Mouse (Mus musculus) limb, embryonic 13.5 days (tissue): ENCODE data around the gene Cyb561d1. TPM values are rescaled to one million over a fixed set of nuclear protein-coding genes. Genes with fewer than 3 reads are reported as not detected.

ENCODE experiments used
- ATAC-seq: fragments of 200-750 bp; cut with Nextera tagmentation; 2 replicates; pipeline ENCODE4 v1.8.0; 2017; ENCODE audit warnings: low read depth, moderate number of reproducible peaks, moderate TSS enrichment; ENCODE audit not compliant: low FRiP score
- H3K27ac ChIP-seq: fragments of 300-500 bp; sonication (generic); 2 replicates; pipeline ENCODE4 v1.5.1; 2015; ENCODE audit warnings: inconsistent platforms, mild to moderate bottlenecking, moderate library complexity
- H3K27me3 ChIP-seq: fragments of 300-500 bp; sonication (generic); 2 replicates; pipeline ENCODE4 v1.6.1; 2015; ENCODE audit warnings: mild to moderate bottlenecking, inconsistent platforms
- H3K36me3 ChIP-seq: fragments of 300-500 bp; sonication (generic); 2 replicates; pipeline ENCODE4 v1.6.1; 2015; ENCODE audit warnings: inconsistent platforms, mild to moderate bottlenecking, moderate library complexity
- H3K4me1 ChIP-seq: fragments of 300-500 bp; sonication (generic); 2 replicates; pipeline ENCODE4 v1.6.1; 2015; ENCODE audit warnings: inconsistent platforms
- H3K4me2 ChIP-seq: fragments of 300-500 bp; sonication (generic); replicated peaks from 2 replicates; pipeline ENCODE4 v1.6.1; 2015; ENCODE audit warnings: inconsistent platforms, mild to moderate bottlenecking, moderate library complexity
- H3K4me3 ChIP-seq: fragments of 300-500 bp; sonication (generic); 2 replicates; pipeline ENCODE4 v1.5.1; 2015; ENCODE audit warnings: moderate library complexity, mild to moderate bottlenecking, inconsistent platforms
- H3K9ac ChIP-seq: fragments of 300-500 bp; sonication (generic); 2 replicates; pipeline ENCODE4 v1.6.1; 2015; ENCODE audit warnings: mild to moderate bottlenecking, inconsistent platforms
- H3K9me3 ChIP-seq: fragments of 300-500 bp; sonication (generic); 2 replicates; pipeline ENCODE4 v1.6.1; 2016; ENCODE audit warnings: inconsistent platforms
- WGBS: fragments of 180-500 bp; shearing (Covaris S2); methylation state at CpG from one replicate; pipeline ENCODE4 v1.1.7; 2015; 5-methylcytosine and 5-hydroxymethylcytosine counted together
- polyA plus RNA-seq: library from polyadenylated mRNA; unstranded; fragments of >200 nt; fragmentation: Nextera tagmentation; extraction: Ambion mirVana; gene quantifications from 2 replicates; pipeline ENCODE4 v1.2.1, GENCODE M21; 2015

The Cyb561d1 gene
- polyA plus RNA-seq, 1 experiment from 2014 or later: 1.8 TPM

- 47% methylated on average over 2 of the region's 2 CpGs for WGBS
- H3K4me1 ChIP-seq: peaks cover 12% of the 10 kb centered on the region
- H3K9ac ChIP-seq: no peak overlapping the region
- no peak overlapping the region for H3K27ac ChIP-seq
- peaks cover 3% of the 10 kb centered on the region; the same call in 1 of the 2 replicates for H3K27me3 ChIP-seq
- H3K9me3 ChIP-seq: no peaks in the 10 kb centered on the region; the same call in 1 of the 2 replicates
- ATAC-seq: no peak
- H3K36me3 ChIP-seq: no peaks in the 10 kb centered on the region
- H3K4me2 ChIP-seq: no peak overlapping the region
- H3K4me3 ChIP-seq: no peak overlapping the region
Observed at GRCm38 (mm10) chr3:108180514-108180913, 20.5 kb downstream of the Cyb561d1 start.

DNA sequence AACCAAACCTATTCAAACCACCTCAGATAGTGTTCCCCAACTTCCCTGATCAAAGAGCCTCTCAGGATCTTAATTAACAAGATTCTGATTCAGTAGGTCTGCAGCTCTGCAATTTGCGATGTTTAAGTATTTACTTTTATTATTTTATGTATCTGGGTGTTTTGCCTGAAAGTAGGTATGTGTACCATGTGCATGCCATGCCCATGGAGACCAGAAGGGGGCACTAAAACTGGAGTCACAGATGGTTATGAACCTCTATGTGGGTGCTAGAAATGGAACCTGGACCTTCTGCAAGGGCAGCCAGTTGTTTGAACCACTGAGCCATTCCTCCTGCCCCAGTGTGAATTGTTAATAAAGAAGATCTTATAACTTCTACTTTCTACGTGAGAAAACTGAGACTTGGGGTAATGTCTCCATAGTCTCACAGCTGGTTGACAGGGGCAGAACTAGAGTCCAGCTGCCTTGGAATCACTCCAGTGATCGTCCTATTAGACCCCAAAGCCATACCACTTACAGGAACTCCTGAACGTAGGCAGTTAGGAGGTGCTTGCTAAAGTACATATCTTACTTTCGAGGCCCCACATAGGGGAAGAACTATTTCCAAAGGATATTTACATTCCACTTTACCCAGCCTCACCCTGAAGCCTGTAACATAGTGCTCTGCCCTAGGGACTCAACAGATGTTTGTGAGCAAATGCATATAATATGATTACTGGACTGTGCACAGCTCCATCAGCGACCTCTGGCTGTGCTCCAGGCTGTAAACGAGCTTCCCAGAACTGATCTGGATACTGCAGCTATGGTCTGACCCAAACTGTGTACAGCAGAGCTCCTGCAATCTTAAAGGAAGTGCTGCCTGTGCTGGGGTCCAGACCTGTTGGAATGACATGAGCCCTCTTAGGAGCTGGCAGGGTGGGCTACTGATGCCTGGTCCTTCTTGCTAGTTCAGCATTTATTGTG is 22.0 kb downstream of the Cyb561d1 start:
- Histone ChIP-seq H3K4me3 (no peak overlapping the region), H3K36me3 (no peaks in the 10 kb centered on the region), H3K9ac (no peak overlapping the region), H3K27ac (no peak overlapping the region), H3K4me1 (peaks cover 24% of the 10 kb centered on the region), H3K27me3 (no peaks in the 10 kb centered on the region), H3K4me2 (no peak overlapping the region), H3K9me3 (no peaks in the 10 kb centered on the region; the same call in 1 of the 2 replicates)
- 57% methylated on average over 7 of the region's 7 CpGs for WGBS
- ATAC-seq: peak; percentile 75; the same call in 1 of the 2 replicates

DNA sequence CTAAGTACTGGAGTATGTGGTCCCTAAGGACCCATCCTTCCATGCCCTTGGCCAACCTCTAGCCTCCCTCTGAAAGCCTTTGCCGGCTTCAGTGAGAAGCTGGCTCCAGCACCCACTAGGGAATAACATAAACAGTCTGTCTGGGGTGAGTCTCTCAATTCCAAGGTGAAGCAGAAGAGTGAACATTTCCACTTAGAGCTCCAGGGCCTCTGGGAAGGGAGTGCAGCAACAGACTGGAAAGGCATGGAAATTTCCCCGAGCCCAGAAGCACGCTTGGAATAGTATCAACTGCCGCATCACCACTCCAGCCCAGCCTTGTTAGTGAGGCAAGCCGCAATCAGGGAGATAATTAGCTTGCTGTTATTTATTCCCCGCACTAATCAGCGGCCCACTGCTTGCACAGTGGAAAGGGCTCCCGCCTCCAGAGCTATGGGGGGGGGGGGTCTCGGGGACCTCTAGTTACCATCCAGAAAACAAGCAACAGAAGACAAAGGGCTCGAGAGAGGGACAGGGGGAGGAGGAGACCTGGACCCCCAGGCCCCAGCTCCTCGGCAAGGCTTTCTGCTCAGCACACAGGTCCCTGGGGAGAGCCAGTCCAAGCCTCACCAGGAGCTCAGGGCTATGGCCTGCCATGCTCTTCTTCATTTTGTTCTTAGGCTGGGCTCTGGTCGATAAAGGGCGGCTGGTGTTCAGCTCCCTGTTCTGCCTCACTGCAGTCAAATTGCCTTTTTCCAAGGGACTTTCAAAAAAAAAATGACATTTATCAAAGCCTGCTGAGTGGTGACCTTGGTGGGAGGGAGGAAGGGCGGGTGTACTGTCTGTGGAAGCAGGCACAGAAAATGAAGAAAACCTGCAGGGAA is 26.1 kb downstream of the Cyb561d1 start:
- ATAC-seq: peak; percentile 68
- WGBS: 28% methylated on average over 14 of the region's 14 CpGs
- Histone ChIP-seq H3K27me3 (no peaks in the 10 kb centered on the region), H3K27ac (peak overlapping the region; percentile 33; the same call in 1 of the 2 replicates), H3K9ac (0 out of 2 replicates have a peak overlapping the region, but pooled peaks have one; percentile 43), H3K4me3 (no peak overlapping the region), H3K4me1 (peaks cover 24% of the 10 kb centered on the region), H3K9me3 (no peaks in the 10 kb centered on the region; the same call in 1 of the 2 replicates), H3K4me2 (peak overlapping the region; percentile 39), H3K36me3 (no peaks in the 10 kb centered on the region)

DNA sequence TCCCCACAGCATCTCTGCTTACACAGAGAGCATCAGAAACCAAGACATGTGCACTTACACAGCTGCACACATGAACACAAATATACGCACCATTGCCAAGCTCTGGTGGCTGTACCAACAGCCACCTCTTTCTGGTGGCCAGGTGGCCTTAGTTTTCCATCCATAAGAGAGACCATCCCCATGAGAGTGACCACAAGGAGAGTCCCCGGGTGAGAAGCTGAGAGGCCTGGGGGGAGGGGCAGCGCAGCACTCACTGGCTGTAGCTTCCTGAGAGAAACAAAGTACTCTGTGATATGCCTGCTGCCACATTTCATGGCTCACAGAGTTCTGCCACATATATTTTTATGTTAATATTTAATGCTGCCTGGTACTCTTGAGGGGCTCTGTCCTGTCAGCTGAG is 31.8 kb downstream of the Cyb561d1 start:
- Histone ChIP-seq H3K27me3 (no peaks in the 10 kb centered on the region), H3K4me1 (peaks cover 48% of the 10 kb centered on the region), H3K4me3 (no peak overlapping the region), H3K9me3 (no peaks in the 10 kb centered on the region), H3K36me3 (no peaks in the 10 kb centered on the region), H3K9ac (no peak overlapping the region), H3K27ac (no peak overlapping the region), H3K4me2 (no peak overlapping the region)
- ATAC-seq: no peak
- 29% methylated on average over 3 of the region's 3 CpGs for WGBS

- Histone ChIP-seq H3K4me3 (no peak overlapping the region), H3K27me3 (no peaks in the 10 kb centered on the region), H3K4me1 (peaks cover 48% of the 10 kb centered on the region), H3K36me3 (no peaks in the 10 kb centered on the region), H3K9me3 (no peaks in the 10 kb centered on the region), H3K4me2 (no peak overlapping the region), H3K9ac (peak overlapping the region; percentile 31), H3K27ac (peak overlapping the region; percentile 85)
- WGBS: 24% methylated on average over 14 of the region's 14 CpGs
- ATAC-seq: no peak
Observed at GRCm38 (mm10) chr3:108167499-108167898, 33.5 kb downstream of the Cyb561d1 start.

DNA sequence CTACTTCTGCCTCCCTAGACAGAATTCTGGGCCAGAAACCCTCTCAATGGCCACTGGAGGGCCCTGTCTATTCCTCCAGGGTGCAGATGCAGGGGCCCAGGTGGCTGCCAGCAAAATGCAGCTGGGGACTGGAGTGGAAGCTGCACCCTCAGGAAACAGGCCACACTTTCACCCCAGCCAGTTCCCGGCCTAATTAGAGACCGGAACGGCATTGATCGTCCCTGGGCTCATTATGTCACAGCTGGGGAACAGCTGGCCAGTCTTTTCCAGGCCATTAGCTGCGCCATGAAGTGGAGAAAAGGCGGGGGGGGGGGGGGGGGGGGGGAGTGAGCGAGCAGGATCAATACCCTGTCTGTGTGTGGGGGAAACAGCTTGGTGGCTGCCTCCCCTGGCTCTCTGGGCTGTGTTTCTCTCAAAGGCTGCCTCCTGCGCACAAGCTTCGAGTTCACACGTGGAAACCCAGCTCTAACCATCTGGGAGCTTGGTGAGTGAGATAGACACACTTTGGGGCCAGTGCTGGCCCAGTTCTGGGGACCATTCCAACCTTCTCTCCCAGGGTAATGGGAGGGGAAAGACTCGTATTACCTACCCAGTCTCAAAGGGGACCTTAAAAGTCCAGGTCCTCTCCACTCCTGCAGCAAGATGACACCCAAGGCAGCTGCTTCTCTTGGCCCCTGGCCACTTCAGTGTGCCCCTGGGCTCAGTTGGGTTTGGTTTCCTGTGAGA is 34.4 kb downstream of the Cyb561d1 start:
- WGBS: 4% methylated on average over 9 of the region's 11 CpGs
- H3K36me3 ChIP-seq: no peaks in the 10 kb centered on the region
- H3K27ac ChIP-seq: peak overlapping the region; percentile 85
- peak overlapping the region; percentile 34 for H3K4me2 ChIP-seq
- H3K4me3 ChIP-seq: no peak overlapping the region
- ATAC-seq: peak; percentile 78
- no peaks in the 10 kb centered on the region for H3K9me3 ChIP-seq
- no peaks in the 10 kb centered on the region for H3K27me3 ChIP-seq
- peaks cover 48% of the 10 kb centered on the region for H3K4me1 ChIP-seq
- H3K9ac ChIP-seq: peak overlapping the region; percentile 31; the same call in 1 of the 2 replicates

DNA sequence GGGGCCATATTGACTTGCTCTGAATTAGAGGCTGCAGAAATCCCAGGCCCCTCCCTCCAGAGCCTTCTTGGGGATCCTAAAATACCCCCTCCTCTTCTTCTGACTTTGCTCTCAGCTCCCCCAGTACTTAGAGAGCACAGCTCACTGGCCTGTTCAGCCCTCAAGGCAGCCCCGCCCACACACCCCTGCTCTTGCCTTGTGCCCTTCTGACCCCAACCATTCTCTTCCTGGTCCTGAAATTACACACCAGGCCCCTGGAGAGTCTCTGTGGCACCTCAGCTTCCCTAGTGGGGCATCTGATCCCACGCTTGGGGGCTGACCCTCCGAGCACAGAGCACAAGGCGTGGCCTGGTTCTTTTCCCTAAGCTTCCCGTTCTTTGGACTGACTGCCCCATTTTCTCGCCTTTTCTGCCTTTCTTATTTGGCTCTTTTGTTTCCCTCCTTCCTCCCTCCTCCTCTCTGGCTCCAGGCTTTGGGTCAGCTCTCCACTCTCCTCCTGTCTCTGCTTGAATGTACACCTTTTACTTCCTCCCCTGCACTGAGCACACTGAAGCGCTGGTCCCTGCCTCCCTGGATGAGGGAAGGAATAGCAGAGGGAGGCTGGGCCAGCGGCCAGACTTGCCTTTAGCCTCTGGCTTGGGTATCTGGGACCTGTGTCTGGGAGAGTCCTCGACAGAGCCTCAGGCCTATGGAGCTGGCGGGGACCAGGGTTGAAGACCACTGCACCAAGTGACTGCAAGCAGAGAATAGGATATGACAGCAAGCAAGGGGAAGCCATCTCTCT is 35.3 kb downstream of the Cyb561d1 start:
- Histone ChIP-seq H3K27me3 (no peaks in the 10 kb centered on the region), H3K4me3 (no peak overlapping the region), H3K36me3 (no peaks in the 10 kb centered on the region), H3K9ac (no peak overlapping the region), H3K9me3 (no peaks in the 10 kb centered on the region), H3K4me2 (peak overlapping the region; percentile 53), H3K27ac (peak overlapping the region; percentile 85; the same call in 1 of the 2 replicates), H3K4me1 (peaks cover 48% of the 10 kb centered on the region)
- ATAC-seq: peak; percentile 15; the same call in 1 of the 2 replicates
- 20% methylated on average over 10 of the region's 10 CpGs for WGBS

GRCm38 (mm10) chr3:108164807-108165206 is 36.2 kb downstream of the Cyb561d1 start:
- H3K4me2 ChIP-seq: peak overlapping the region; percentile 53
- 23% methylated on average over 9 of the region's 9 CpGs for WGBS
- H3K27me3 ChIP-seq: no peaks in the 10 kb centered on the region
- ATAC-seq: peak; percentile 22; the same call in 1 of the 2 replicates
- peaks cover 48% of the 10 kb centered on the region for H3K4me1 ChIP-seq
- H3K9me3 ChIP-seq: no peaks in the 10 kb centered on the region
- no peak overlapping the region for H3K9ac ChIP-seq
- no peak overlapping the region for H3K4me3 ChIP-seq
- no peak overlapping the region for H3K27ac ChIP-seq
- no peaks in the 10 kb centered on the region for H3K36me3 ChIP-seq

- no peaks in the 10 kb centered on the region for H3K27me3 ChIP-seq
- WGBS: 63% methylated on average over 5 of the region's 5 CpGs
- H3K9ac ChIP-seq: no peak overlapping the region; the same call in 1 of the 2 replicates
- H3K27ac ChIP-seq: no peak overlapping the region
- no peak for ATAC-seq
- H3K4me2 ChIP-seq: no peak overlapping the region
- H3K36me3 ChIP-seq: no peaks in the 10 kb centered on the region
- peaks cover 43% of the 10 kb centered on the region for H3K4me1 ChIP-seq
- no peak overlapping the region for H3K4me3 ChIP-seq
- no peaks in the 10 kb centered on the region for H3K9me3 ChIP-seq
Observed at GRCm38 (mm10) chr3:108164091-108164490, 36.9 kb downstream of the Cyb561d1 start.

DNA sequence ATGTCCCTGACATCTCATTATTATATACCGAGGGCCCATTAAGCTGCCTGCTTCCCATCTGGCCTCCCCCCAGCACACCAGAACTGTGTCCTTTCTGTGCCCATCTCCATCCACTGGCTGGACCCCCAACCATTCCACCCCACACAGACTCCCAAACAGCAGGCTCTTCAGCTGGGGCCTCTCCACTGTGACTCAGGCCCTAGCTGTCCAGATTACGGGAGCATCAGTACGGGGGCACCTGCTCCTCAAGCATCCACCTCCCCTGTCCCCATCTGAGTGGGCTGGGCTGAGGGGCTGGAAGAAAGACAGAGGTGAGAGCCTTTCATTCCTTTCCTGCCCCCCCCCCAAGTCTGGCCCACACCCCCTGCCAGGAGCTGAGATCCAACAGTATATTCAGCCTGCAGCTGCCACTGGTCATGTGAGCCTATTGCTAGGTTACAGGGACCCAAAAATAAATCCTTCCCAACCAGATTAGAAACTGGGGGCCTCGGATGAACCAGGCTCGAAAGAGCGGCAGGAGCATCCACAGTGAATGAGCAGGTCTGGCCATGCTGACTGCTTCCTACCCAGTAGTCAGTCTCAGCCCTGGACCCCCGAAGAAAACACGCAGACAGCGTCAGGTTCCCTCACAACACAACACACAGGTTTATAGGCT is 42.5 kb downstream of the Cyb561d1 start:
- H3K9me3 ChIP-seq: no peaks in the 10 kb centered on the region
- peak; percentile 60 for ATAC-seq
- no peaks in the 10 kb centered on the region for H3K36me3 ChIP-seq
- no peak overlapping the region; the same call in 1 of the 2 replicates for H3K9ac ChIP-seq
- H3K4me2 ChIP-seq: no peak overlapping the region
- H3K4me3 ChIP-seq: no peak overlapping the region
- H3K4me1 ChIP-seq: peaks cover 4% of the 10 kb centered on the region; the same call in 1 of the 2 replicates
- no peaks in the 10 kb centered on the region for H3K27me3 ChIP-seq
- H3K27ac ChIP-seq: 0 out of 2 replicates have a peak overlapping the region, but pooled peaks have one; percentile 10
- 63% methylated on average over 9 of the region's 9 CpGs for WGBS
